Mouse (Mus musculus) E14TG2a.4 (cell line): ENCODE results near the gene Rftn1.

Experiments
- CTCF ChIP-seq: conservative IDR thresholded peaks from 2 replicates; pipeline ENCODE4 v1.5.1; 2014; ENCODE audit warnings: low read length
- NANOG ChIP-seq: IDR thresholded peaks from 2 replicates; pipeline ENCODE4 v1.6.1; 2014; ENCODE audit warnings: borderline replicate concordance, low read length, mixed read lengths
- POU5F1 ChIP-seq: IDR thresholded peaks from 2 replicates; pipeline ENCODE4 v1.6.1; 2014; ENCODE audit warnings: low read length, borderline replicate concordance

DNA sequence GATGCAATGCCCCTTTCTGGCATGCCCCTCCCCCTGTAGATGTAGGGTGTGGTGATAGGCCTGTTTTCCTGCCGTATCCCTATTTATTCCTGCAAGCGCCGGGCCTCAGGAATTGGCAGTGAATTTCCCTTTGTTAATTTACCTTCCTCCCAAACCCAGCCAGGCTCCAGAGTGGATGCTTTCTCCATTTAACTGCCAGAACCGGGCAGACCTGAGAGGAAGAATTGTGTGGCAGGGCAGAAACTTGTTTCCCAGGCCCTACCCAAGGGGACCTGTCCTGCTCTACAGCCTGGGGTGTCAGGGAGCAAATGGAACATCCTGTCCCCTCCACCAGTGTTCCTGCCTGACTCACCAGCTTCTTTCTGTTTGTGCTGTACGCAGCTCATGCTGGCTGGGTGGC is 34.2 kb upstream of the Rftn1 start:
- TF ChIP-seq CTCF (no peak), POU5F1 (no peak), NANOG (no peak)
